Mouse (Mus musculus) lung, postnatal 25 days (tissue): ENCODE data around the gene Mon1b.

Source experiments
- DNase-seq: peaks from one replicate; pipeline ENCODE4 v3.0.0; 2022; ENCODE audit warnings: low spot score

Gene Mon1b

DNA sequence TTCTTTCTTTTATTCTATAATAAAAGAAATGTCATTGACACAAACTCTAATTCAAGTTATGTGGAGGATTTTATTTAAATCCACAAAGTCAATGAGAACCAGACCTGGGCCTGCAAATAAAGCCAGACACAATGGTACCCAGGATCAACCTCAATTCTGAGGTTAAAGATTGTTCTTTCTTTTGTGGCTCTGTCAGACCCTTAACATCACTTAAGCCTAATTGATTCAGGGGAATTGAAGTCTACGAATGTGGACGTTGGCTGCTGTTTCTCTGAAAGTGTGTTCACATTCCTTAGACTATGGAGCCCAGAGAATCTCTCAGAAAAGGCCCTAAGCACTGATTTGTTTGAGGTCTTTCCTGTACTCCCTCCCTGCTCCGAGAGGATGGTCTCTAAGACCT lies 37.9 kb downstream of the Mon1b start:
- DNase-seq: no peak

DNA sequence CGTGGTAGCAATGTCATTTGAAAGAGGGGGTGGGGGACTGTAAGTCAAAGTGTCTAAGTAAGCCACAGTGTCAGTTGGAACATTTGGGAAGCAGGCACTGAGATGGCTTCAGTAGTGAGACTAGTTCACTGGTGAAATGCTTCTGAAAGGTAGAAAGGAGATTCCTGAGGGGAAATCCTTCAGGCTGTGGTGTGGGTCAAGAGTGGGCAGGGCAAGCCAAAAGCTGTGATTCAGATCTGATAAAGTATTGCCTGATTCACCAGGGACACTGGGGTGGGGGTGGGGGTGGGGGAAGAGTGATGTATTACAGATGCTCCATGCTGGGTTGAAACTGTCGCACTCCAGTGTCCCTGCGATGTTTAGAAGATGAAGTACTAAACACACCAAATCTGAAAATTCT lies 39.2 kb downstream of the Mon1b start:
- DNase-seq: no peak

DNA sequence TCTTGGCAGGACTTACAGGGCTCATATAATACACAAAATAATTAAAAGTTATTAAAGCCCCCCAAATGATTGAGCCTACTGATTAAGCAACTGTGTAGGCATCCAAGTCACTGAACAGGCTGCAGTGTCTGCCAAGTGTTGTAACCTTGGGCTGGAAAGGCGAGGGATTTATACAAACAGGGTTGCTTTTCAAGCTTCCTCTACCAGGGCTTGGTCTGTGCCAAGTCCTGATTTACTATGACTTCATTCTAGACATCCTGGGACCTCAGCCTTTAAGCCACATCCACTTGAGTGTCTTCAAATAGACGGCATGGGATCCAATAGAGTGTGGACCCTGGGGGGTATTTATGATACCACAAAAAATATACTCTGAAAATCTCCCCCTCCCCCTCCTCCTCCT lies 39.9 kb downstream of the Mon1b start:
- DNase-seq: no peak

DNA sequence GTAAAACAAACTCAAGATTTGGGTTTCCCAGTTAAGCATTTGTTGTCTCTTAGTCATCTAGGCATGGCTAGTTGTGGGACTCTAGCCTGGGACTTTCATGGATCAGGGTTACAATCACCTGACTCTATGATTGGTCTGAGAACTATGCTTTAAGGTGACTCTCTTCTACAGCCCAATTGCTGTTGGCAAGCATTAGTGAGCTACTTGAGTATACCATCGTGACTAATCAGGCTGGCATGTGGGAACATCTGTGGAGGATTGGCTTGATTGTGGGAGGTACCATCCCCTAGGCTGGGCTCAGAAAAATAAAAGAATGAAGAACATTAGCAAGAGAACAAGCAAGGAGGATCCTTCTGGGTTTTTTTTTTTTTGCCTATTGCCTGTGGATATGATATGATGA lies 41.4 kb downstream of the Mon1b start:
- no peak for DNase-seq

DNA sequence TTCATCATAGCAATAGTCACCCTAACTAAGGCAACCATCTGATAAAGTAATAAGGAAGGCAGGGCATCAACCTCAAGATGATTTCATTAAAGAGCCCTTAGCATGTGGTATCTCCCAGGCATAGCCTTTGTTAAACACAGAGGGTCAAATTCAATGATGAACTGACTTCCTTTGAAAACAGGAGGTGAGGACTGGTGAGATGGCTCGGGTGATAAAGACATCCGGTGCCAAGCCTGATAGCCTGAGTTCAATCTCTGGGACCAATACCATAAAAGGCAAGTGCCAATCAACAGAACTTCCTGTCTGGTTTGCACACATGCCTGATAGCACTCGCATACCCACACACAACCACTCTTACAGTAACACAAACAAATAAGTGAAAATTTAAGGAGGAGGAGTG lies 44.0 kb downstream of the Mon1b start:
- no peak for DNase-seq

DNA sequence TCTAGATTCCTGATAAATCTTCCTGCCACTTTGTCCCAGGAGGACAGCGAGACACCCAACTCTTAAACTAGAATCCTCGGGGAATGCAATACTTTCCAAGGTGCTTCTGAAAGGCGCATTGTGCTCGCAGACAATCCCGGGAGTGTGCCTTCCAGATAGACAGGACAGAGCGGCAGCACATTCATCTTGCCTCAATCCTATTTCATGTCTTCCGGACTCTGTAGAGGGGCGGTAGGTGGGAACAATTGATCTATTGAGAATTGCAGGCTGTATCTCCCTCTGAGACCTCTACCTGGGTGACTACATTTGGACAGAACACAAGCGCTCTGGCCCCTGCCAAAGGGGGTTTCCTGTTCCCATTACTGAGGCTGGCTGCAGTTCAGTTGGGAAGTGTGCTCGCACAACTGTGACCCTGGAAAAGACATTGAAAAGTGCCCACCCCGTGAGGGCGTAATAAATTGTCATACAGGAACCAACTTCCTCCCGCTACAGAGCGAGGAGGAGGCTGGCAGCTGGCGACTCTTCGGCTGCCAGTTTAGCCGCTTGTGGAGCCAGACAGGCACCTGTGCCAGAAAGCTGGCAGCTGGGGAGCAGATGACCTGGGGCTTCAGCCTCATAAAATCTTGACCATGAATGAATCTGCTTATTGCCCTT lies 52.6 kb downstream of the Mon1b start:
- peak; percentile 46 for DNase-seq

DNA sequence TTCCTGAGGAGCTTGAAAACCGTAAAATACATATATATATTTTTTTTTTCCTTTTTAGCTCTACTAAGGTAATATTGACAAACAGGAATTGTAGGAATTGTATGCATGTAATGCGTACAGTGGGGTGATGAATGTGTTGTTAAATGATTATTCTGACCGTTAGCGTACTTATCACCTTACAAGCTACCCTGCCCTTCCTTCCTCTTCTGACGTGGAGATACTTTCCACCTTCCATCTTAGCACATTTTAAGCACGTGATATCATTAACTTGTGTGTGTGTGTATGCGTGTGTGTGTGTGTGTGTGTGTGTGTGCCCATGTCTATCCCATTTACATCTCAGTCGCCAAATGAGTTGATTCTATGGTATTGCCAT lies 53.1 kb downstream of the Mon1b start:
- DNase-seq: no peak

DNA sequence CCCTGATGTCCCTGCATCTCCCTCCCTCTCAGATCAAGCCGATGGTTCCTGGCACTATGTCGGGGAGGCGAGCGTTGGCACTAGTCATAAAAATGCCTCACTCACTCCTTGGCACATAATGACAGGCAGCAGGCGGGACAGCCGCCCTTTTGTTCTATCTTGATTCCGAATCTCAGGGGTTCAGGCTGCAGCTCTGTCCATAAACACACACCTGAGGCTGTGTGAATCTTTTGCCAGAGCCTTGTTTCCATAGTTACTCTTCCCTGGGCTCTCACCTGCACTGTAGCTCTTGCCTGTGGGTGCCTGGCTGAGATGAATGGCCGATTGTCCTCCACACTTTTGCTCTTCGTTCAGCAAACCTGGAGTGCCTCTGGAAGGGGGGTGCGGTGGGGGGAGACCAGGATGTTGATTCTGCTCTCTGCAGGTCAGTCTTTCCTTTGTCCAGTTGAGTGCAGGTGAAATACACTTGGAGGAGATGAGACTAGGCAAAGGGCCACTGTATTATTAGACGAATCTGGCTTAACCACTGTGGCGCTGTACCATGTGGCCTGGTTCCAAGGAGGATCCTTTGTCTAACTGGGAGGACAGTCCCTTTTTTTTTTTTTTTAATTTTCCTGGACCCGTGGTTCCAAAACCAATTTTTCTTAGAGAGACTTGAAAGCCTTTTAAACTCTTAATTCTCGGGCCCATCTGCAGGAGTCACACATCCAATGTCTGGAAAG lies 56.4 kb downstream of the Mon1b start:
- DNase-seq: no peak
